Mouse (Mus musculus) stomach, embryonic 14.5 days (tissue): ENCODE data around the gene 4930512M02Rik. TPM values are rescaled to one million over a fixed set of nuclear protein-coding genes. Genes with fewer than 3 reads are reported as not detected.

ENCODE experiments used
- ATAC-seq: fragments of 200-750 bp; cut with Nextera tagmentation; 2 replicates; pipeline ENCODE4 v1.8.0; 2017; ENCODE audit warnings: low read depth, moderate TSS enrichment; ENCODE audit not compliant: insufficient number of reproducible peaks, insufficient read depth, low FRiP score
- H3K27ac ChIP-seq: fragments of 300-500 bp; sonication (generic); 2 replicates; pipeline ENCODE4 v1.5.1; 2014; ENCODE audit warnings: mild to moderate bottlenecking, low read length, moderate library complexity, mixed read lengths
- H3K27me3 ChIP-seq: fragments of 300-500 bp; sonication (generic); 2 replicates; pipeline ENCODE4 v1.6.1; 2014; ENCODE audit warnings: low read length, control low read depth, mixed read lengths; ENCODE audit not compliant: control insufficient read depth, insufficient read depth
- H3K36me3 ChIP-seq: fragments of 300-500 bp; sonication (generic); 2 replicates; pipeline ENCODE4 v1.6.1; 2014; ENCODE audit warnings: mild to moderate bottlenecking, control low read depth, low read length, moderate library complexity, mixed read lengths; ENCODE audit not compliant: control insufficient read depth, insufficient read depth
- H3K4me1 ChIP-seq: fragments of 300-500 bp; sonication (generic); 2 replicates; pipeline ENCODE4 v1.6.1; 2014; ENCODE audit warnings: low read length, control low read depth, mixed read lengths; ENCODE audit not compliant: control insufficient read depth, insufficient read depth
- H3K4me2 ChIP-seq: fragments of 300-500 bp; sonication (generic); replicated peaks from 2 replicates; pipeline ENCODE4 v1.6.1; 2014; ENCODE audit warnings: low read depth, low read length, control low read depth
- H3K4me3 ChIP-seq: fragments of 300-500 bp; sonication (generic); 2 replicates; pipeline ENCODE4 v1.5.1; 2014; ENCODE audit warnings: low read depth, low read length, control low read depth
- H3K9ac ChIP-seq: fragments of 300-500 bp; sonication (generic); replicated peaks from 2 replicates; pipeline ENCODE4 v1.6.1; 2014; ENCODE audit warnings: low read depth, mild to moderate bottlenecking, control low read depth, low read length, moderate library complexity, mixed read lengths
- H3K9me3 ChIP-seq: fragments of 300-500 bp; sonication (generic); 2 replicates; pipeline ENCODE4 v1.6.1; 2016; ENCODE audit warnings: low read depth, low read length, control low read depth; ENCODE audit not compliant: control insufficient read depth
- WGBS: fragments of 180-500 bp; shearing (Covaris S2); extraction: QIAGEN DNeasy Blood & Tissue Kit; methylation state at CpG from one replicate; pipeline ENCODE4 v1.1.7; 2014; 5-methylcytosine and 5-hydroxymethylcytosine counted together
- polyA plus RNA-seq: library from polyadenylated mRNA; unstranded; fragments of >200 nt; fragmentation: Nextera tagmentation; extraction: Ambion mirVana; gene quantifications from 2 replicates; pipeline ENCODE4 v1.2.1, GENCODE M21; 2014

Gene 4930512M02Rik
- polyA plus RNA-seq, 1 experiment from 2014 or later: not detected

GRCm38 (mm10) chr11:11557173-11557967 is 70.3 kb downstream of the 4930512M02Rik start:
- ATAC-seq: no peak
- no peak overlapping the region for H3K27ac ChIP-seq
- no peaks in the 10 kb centered on the region for H3K36me3 ChIP-seq
- WGBS: 39% methylated on average over 11 of the region's 11 CpGs
- no peak overlapping the region for H3K9ac ChIP-seq
- H3K27me3 ChIP-seq: no peaks in the 10 kb centered on the region
- H3K4me2 ChIP-seq: no peak overlapping the region
- H3K9me3 ChIP-seq: no peaks in the 10 kb centered on the region
- H3K4me3 ChIP-seq: no peak overlapping the region
- no peaks in the 10 kb centered on the region for H3K4me1 ChIP-seq

GRCm38 (mm10) chr11:11556186-11556585 is 71.4 kb downstream of the 4930512M02Rik start:
- Histone ChIP-seq H3K27me3 (no peaks in the 10 kb centered on the region), H3K9me3 (no peaks in the 10 kb centered on the region), H3K27ac (no peak overlapping the region), H3K36me3 (no peaks in the 10 kb centered on the region), H3K4me1 (no peaks in the 10 kb centered on the region), H3K4me2 (no peak overlapping the region), H3K4me3 (no peak overlapping the region), H3K9ac (no peak overlapping the region)
- ATAC-seq: no peak
- 90% methylated on average over 1 of the region's 1 CpGs for WGBS

GRCm38 (mm10) chr11:11555563-11555962 is 72.1 kb downstream of the 4930512M02Rik start:
- Histone ChIP-seq H3K4me3 (no peak overlapping the region), H3K4me1 (no peaks in the 10 kb centered on the region), H3K9me3 (no peaks in the 10 kb centered on the region), H3K4me2 (no peak overlapping the region), H3K36me3 (no peaks in the 10 kb centered on the region), H3K27me3 (no peaks in the 10 kb centered on the region), H3K9ac (no peak overlapping the region), H3K27ac (no peak overlapping the region)
- WGBS: 78% methylated on average over 8 of the region's 8 CpGs
- ATAC-seq: no peak

- H3K27ac ChIP-seq: no peak overlapping the region
- H3K27me3 ChIP-seq: no peaks in the 10 kb centered on the region
- 59% methylated on average over 7 of the region's 7 CpGs for WGBS
- H3K4me2 ChIP-seq: no peak overlapping the region
- ATAC-seq: no peak
- no peaks in the 10 kb centered on the region for H3K4me1 ChIP-seq
- no peaks in the 10 kb centered on the region for H3K9me3 ChIP-seq
- H3K36me3 ChIP-seq: no peaks in the 10 kb centered on the region
- H3K9ac ChIP-seq: no peak overlapping the region
- no peak overlapping the region for H3K4me3 ChIP-seq
Observed at GRCm38 (mm10) chr11:11547597-11548240, 79.9 kb downstream of the 4930512M02Rik start.

- WGBS: 85% methylated on average over 7 of the region's 7 CpGs
- Histone ChIP-seq H3K27me3 (no peaks in the 10 kb centered on the region), H3K9ac (no peak overlapping the region), H3K4me3 (no peak overlapping the region), H3K9me3 (no peaks in the 10 kb centered on the region), H3K27ac (no peak overlapping the region), H3K36me3 (no peaks in the 10 kb centered on the region), H3K4me1 (no peaks in the 10 kb centered on the region), H3K4me2 (no peak overlapping the region)
- ATAC-seq: no peak
Observed at GRCm38 (mm10) chr11:11546903-11547511, 80.6 kb downstream of the 4930512M02Rik start.

GRCm38 (mm10) chr11:11545948-11546347 is 81.7 kb downstream of the 4930512M02Rik start:
- Histone ChIP-seq H3K27me3 (no peaks in the 10 kb centered on the region), H3K4me3 (no peak overlapping the region), H3K36me3 (no peaks in the 10 kb centered on the region), H3K27ac (no peak overlapping the region), H3K9ac (no peak overlapping the region), H3K9me3 (no peaks in the 10 kb centered on the region), H3K4me1 (no peaks in the 10 kb centered on the region), H3K4me2 (no peak overlapping the region)
- ATAC-seq: no peak
- 90% methylated on average over 3 of the region's 3 CpGs for WGBS

Other genes with a start within 250 kb of the 4930512M02Rik start
- 1.4 and 2.3 TPM in 2 replicates for gene Spata48, start 165.7 kb downstream of the 4930512M02Rik start, polyA plus RNA-seq
- 1.0 TPM in 2 replicates for gene Zpbp, start 165.4 kb downstream of the 4930512M02Rik start, polyA plus RNA-seq
- gene Ikzf1, start 57.2 kb upstream of the 4930512M02Rik start, polyA plus RNA-seq: 2.2 and 2.6 TPM in 2 replicates
- 52.6 and 56.5 TPM in 2 replicates for gene Fignl1, start 181.1 kb upstream of the 4930512M02Rik start, polyA plus RNA-seq